Mouse (Mus musculus) thymus, adult 2 months (tissue): Measurements from ENCODE around the gene Spdye4c. TPM values are rescaled to one million over a fixed set of nuclear protein-coding genes. Genes with fewer than 3 reads are reported as not detected.

Experiments used
- DNase-seq: peaks from one replicate; pipeline ENCODE4 v3.0.0; 2021
- H3K27ac ChIP-seq: fragments of 200-500 bp; 2 replicates; pipeline ENCODE4 v1.5.1; 2012; ENCODE audit warnings: low read length, control low read depth; ENCODE audit not compliant: control insufficient read depth, insufficient read depth
- H3K27me3 ChIP-seq: fragments of 200-500 bp; 2 replicates; pipeline ENCODE4 v1.6.1; 2012; ENCODE audit warnings: mild to moderate bottlenecking, low read length, moderate library complexity, mixed read lengths; ENCODE audit not compliant: control insufficient read depth, insufficient read depth
- H3K36me3 ChIP-seq: fragments of 200-500 bp; 2 replicates; pipeline ENCODE4 v1.6.1; 2012; ENCODE audit warnings: mild to moderate bottlenecking, low read length, moderate library complexity; ENCODE audit not compliant: control insufficient read depth, insufficient read depth
- H3K4me1 ChIP-seq: fragments of 200-500 bp; replicated peaks from 2 replicates; pipeline ENCODE4 v1.6.1; 2012; ENCODE audit warnings: low read length; ENCODE audit not compliant: control insufficient read depth, insufficient read depth
- H3K4me3 ChIP-seq: fragments of 200-500 bp; 2 replicates; pipeline ENCODE4 v1.5.1; 2012; ENCODE audit warnings: mild to moderate bottlenecking, low read length, control low read depth, moderate library complexity; ENCODE audit not compliant: control insufficient read depth, insufficient read depth
- CTCF ChIP-seq: fragments of 200-500 bp; IDR thresholded peaks from 2 replicates; pipeline ENCODE4 v1.5.1; 2012; ENCODE audit warnings: mild to moderate bottlenecking, control low read depth, low read length, moderate library complexity, borderline replicate concordance; ENCODE audit not compliant: control insufficient read depth, poor library complexity, insufficient read depth; ENCODE audit errors: extremely low read depth
- POLR2A ChIP-seq: fragments of 200-500 bp; IDR thresholded peaks from 2 replicates; pipeline ENCODE4 v1.6.1; 2012; ENCODE audit warnings: mild to moderate bottlenecking, low read length, control low read depth, moderate library complexity; ENCODE audit not compliant: control insufficient read depth, poor library complexity, insufficient read depth; ENCODE audit errors: extremely low read depth
- WGBS: fragments of 180-500 bp; shearing (Covaris S2); methylation state at CpG from one replicate; pipeline ENCODE4 v1.1.7; 2018; 5-methylcytosine and 5-hydroxymethylcytosine counted together
- polyA plus RNA-seq: library from polyadenylated mRNA; depleted of rRNA; stranded (reverse); fragments of >200 nt; gene quantifications from 2 replicates; pipeline ENCODE4 v1.2.3, GENCODE M21; 2012

Gene Spdye4c
- polyA plus RNA-seq, 1 experiment = not detected

DNA sequence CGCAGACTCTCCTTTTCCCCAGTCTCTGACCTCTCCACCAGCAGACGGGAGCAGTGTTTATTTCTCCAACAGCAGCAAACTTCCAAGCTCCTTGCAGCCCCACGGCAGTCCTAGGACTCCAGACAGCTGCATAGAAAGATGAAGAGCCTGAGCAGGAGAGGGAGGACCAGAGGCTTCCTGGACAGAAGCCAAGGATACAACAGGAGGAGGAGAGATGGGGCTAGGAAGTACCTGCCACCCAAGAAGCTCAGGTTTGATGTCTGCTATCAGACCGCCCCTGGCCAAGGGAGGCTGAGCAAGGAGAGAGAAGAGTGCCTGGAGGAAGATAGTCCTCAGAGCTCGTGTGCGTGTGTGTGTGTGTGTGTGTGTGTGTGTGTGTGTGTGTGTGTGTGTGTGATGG, 41.0 kb upstream of the Spdye4c start:
- H3K27me3 ChIP-seq = no peaks in the 10 kb centered on the region
- TF ChIP-seq POLR2A (no peak), CTCF (no peak)
- H3K4me3 ChIP-seq = no peak overlapping the region
- DNase-seq = no peak
- H3K27ac ChIP-seq = no peak overlapping the region
- WGBS = 84% methylated on average over 6 of the region's 6 CpGs
- H3K4me1 ChIP-seq = peaks cover 10% of the 10 kb centered on the region; the same call in 1 of the 2 replicates
- no peaks in the 10 kb centered on the region for H3K36me3 ChIP-seq

DNA sequence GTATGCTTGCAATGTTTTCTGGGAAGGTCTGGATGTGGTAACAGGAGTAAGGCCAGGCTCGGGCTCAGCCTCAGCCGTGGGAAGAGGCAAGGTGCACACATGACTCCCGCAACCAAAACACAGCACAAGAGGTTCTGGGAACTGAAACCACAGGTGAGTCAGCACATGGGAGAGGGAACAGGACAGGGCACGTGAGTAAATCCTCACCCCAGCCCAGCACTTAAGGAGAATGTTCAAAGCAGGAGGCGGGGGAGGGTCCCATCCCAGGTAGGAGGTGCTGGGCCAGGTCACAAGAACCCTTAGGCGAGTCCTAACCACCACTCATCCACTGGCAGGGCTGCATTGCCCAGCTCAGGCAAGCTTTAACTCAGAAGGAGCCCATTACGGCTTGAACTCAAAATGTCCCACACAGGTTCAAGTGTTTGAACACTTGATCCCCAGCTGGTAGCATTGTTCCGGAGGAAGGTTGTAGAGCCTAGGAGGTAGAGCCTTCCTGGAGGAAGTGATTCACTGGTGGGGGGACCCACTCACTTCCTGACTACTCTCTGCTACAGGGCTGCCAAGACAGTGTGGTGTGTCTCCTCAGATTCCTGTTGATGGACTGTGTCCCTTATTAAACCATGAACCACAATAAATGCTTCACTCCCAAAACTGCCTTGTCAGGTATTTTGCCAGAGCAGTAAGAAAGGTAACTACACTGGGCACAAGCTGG, 38.8 kb upstream of the Spdye4c start:
- no peak overlapping the region for H3K27ac ChIP-seq
- no peak for DNase-seq
- H3K27me3 ChIP-seq = no peaks in the 10 kb centered on the region
- H3K4me3 ChIP-seq = no peak overlapping the region
- 58% methylated on average over 8 of the region's 8 CpGs for WGBS
- H3K36me3 ChIP-seq = no peaks in the 10 kb centered on the region
- 0 out of 2 replicates have a peak, but pooled peaks cover 4% of the 10 kb centered on the region for H3K4me1 ChIP-seq
- TF ChIP-seq CTCF = no peak
- TF ChIP-seq POLR2A = no peak

DNA sequence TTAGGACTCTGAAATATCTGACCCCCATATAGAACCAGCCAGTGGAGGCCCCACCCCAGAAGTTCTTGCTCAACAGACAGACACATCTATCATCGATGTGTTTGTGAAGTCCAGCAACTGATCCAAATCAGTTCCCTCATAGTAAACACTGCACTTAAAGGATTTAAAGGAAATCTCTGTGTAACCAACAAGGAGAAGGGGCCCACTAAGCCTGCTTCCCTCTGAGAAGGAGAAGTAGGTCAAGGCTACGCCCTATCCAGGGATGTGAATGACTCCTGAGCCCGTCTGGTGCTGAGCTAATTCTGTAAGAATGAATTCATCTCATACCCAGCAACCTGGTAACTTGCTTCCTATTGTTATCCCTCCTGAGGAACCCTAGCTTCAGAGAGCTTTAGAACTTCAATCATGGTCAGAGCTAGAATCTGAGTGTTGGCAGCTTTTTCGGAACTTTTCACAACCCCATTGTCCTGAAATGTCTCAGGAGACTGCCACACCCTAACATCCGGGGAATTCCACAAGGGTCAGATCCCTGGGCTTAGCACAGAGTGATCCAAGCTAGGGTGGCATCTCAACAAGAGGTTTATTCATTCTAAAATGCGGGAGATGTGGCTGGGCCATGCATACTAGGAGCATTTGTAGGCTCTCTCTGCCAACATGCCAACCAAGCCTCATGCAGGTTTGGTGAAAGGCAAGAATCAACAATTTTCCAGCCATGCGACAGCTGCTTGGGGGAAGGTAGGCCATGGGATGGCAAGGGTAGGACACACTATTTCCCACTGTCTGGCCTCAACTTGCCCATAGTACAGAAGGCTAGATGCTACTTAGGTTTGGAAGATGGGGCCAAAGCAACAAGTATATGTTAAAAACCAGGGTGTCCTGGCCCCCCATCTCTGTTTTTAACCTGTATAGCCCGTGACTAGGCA, 38.0 kb upstream of the Spdye4c start:
- Histone ChIP-seq H3K4me1 (0 out of 2 replicates have a peak, but pooled peaks cover 4% of the 10 kb centered on the region), H3K4me3 (no peak overlapping the region), H3K27ac (no peak overlapping the region), H3K27me3 (no peaks in the 10 kb centered on the region), H3K36me3 (no peaks in the 10 kb centered on the region)
- no peak for DNase-seq
- WGBS = 95% methylated on average over 8 of the region's 8 CpGs
- no peak for TF ChIP-seq CTCF
- no peak for TF ChIP-seq POLR2A

DNA sequence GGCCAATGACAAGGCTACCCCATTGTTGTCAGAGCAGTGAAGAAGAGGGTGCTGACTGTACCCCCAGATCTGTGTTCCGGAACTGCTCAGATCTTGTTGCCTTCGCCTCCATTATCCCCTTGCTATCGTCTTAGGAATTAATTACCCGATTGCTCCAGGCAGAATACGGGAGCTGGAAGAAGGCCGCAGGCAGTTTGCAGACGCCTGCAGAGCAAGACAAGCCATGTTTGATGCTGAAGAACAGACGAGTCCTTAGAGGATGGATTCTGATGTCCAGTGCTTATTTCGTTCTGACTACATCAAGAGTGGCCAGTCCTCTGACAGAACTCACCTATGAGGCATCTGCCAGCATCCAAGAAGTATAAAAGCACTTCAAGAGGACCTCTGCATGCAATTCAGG, 35.9 kb upstream of the Spdye4c start:
- TF ChIP-seq CTCF = no peak
- no peak for TF ChIP-seq POLR2A
- Histone ChIP-seq H3K36me3 (no peaks in the 10 kb centered on the region), H3K4me3 (no peak overlapping the region), H3K4me1 (0 out of 2 replicates have a peak, but pooled peaks cover 4% of the 10 kb centered on the region), H3K27me3 (no peaks in the 10 kb centered on the region), H3K27ac (no peak overlapping the region)
- DNase-seq = no peak
- WGBS = 95% methylated on average over 9 of the region's 9 CpGs

DNA sequence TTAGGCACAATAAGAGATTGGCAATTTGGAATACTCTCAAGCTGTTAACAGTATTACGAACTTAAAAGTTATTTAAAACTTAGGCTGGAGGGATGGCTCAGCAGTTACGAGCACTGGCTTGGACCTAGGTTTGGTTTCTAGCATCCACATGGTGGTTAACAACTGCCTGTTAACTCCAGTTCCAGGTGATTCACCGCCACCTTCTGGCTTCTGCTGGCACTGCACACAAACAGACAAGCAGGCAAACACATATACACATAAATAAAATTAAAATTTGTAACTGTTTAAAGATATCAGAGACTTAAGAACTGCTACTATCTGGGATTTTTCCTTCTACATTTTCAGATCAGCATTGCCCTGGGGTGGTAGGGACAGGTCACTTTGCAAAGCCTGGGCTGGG, 26.8 kb upstream of the Spdye4c start:
- 97% methylated on average over 3 of the region's 3 CpGs for WGBS
- no peak overlapping the region for H3K4me3 ChIP-seq
- no peak for DNase-seq
- no peaks in the 10 kb centered on the region for H3K27me3 ChIP-seq
- no peaks in the 10 kb centered on the region for H3K36me3 ChIP-seq
- H3K4me1 ChIP-seq = no peaks in the 10 kb centered on the region
- TF ChIP-seq POLR2A (no peak), CTCF (no peak)
- no peak overlapping the region for H3K27ac ChIP-seq

DNA sequence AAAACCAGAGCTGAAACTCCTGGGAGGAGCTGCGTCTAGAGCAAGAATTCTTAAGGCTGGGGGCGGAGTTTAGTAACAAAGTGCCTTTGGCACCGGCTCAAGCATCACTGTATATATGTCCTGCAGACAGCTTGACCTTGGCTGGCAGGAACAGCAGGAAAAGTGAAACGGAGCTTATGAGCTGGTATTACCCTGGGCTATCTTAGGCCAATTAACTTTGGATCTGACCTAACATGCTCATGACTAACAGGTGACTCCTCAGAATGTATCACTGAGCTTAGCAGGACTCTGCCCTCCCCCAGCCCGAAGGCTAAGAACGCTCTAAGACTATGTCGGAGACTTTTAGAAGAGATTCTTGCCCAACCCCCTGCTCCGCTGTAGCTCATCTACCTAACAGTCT, 25.1 kb upstream of the Spdye4c start:
- no peaks in the 10 kb centered on the region for H3K36me3 ChIP-seq
- 91% methylated on average over 8 of the region's 8 CpGs for WGBS
- H3K27ac ChIP-seq = no peak overlapping the region
- no peak for DNase-seq
- H3K4me1 ChIP-seq = no peaks in the 10 kb centered on the region
- H3K4me3 ChIP-seq = no peak overlapping the region
- H3K27me3 ChIP-seq = no peaks in the 10 kb centered on the region
- TF ChIP-seq POLR2A (no peak), CTCF (no peak)
